Mouse (Mus musculus) R1 (cell line): ENCODE measurements around the gene Nr2f2.
A peak's percentile ranks its signal among the peaks of the same experiment; 100 is the strongest.

Source experiments
- DNase-seq: peaks from one replicate; pipeline ENCODE4 v3.0.0-alpha.2; 2018; ENCODE audit warnings: low read depth, low spot score

The Nr2f2 gene

GRCm38 (mm10) chr7:70350781-70351551 is 15.6 kb downstream of the Nr2f2 start:
- DNase-seq = no peak

DNA sequence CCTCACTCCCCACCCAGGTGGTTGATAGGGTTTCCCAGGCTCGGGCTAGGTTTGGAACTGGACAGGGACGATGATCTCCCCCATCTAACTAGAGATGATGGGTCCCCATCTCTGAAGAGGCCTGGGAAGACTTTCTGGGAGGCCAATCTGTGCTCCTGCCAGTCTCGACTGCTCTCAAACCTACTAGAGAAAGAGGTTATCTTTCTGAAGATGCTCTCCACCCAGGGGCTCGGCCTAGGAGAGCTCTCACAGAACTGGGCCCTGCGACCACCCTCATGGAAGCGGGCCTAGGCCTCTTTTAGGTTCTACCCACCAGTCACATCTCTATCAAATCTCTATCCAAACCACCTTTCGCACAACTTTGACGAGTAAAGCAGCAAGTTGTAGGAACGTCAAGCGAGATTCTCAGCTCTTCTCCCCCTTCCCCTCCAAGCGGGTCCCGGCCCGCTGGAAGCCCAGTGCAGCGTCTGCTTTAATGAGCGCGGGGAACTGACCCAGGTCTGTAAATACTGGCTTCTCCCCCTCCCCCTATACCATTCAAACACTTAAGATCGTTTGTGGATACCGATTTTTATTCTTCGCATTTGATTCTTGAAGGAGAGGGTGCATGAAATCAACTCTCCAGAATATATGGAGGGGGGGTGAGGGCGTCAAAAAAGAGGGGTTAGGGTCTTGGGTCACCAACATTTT is 16.4 kb downstream of the Nr2f2 start:
- DNase-seq = no peak

DNA sequence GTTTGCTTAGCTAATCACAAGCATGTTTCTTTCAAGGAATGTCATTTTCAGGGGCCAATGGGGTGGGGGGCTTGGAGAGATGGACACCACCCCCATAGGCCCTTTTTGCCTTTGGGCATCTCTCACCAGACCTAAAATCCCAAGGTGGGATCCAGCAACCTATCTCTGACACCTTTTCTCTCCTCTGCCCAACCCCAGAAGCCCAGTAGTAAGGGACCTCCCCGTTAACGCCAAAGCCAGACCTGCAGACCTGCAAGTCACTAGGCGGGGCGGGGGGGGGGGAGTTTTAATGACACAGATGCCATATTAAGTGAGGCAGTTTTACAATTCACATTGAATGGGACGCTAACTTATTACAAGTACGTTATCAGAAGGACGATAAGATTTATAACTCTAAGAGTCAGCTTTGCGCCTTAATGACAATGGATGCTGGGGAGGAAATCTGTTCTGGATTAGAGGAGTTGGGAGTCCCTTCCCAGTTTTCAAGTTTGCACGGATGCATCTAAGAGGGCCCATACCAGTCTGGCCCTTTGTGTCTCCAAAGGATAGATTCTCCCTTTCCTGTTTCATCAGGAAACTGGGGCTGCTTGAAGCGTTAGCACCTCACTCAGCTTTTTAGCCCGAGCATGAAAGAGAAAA is 17.4 kb downstream of the Nr2f2 start:
- no peak for DNase-seq

DNA sequence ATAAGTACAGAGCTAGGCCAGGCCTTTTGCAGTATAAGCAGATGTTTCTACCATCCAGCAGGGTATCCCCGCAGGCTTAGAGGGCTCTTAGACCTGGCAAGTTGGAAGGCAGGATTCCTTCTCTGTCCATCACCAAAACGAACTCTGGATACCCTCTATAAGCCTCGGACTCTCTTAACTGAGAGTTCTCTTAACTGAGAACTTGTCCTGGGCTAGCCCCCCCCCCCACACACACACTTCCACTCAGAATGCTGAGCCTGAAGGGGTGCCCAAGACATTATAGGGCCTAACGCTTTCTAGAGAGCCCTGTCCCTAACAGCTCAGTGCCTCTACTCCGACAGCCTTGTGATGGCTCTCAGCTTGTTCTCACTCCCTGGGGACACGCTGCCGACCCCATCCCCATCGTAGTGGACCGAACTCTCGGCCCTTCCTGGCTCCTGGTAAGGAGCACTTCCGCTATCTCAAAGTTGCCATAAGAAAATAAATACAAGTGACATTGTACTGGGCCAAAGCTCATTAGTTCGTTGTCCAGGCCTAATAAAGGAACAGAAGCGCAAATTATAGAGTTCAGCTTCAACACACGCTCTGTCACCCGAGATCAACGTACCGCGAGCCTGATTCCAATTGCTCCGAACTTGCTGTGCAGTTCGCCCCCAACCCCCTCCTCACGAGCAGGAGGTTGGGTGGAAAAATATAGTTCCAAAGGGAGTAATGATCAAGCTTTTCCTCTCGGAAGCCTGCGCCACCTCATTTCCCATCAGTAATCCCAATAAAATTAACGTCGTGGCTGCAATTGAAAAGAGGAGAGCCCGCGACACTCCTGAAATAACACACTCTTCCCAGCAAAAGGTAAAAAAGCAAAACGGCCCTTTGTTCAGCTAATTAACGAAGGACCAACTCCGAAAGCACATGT is 18.2 kb downstream of the Nr2f2 start:
- no peak for DNase-seq

DNA sequence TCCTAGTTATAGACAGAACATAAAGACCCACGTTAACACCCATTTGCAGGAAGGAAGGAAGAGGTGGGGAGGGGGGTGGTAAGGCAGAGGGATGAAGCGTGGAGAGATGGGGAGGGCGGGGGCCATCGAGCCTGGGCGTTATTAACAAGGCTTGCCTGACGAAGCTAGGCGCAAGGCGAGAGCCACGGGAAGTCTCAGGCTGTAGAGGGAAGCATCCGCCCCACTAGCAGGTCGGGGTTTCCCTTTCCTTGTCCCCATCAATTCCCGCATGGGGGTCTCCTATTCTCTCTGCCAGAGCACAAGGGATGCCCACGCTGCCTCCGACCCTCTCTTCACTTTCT is 18.9 kb downstream of the Nr2f2 start:
- no peak for DNase-seq

- no peak for DNase-seq
Observed at GRCm38 (mm10) chr7:70346951-70347617, 19.5 kb downstream of the Nr2f2 start.

DNA sequence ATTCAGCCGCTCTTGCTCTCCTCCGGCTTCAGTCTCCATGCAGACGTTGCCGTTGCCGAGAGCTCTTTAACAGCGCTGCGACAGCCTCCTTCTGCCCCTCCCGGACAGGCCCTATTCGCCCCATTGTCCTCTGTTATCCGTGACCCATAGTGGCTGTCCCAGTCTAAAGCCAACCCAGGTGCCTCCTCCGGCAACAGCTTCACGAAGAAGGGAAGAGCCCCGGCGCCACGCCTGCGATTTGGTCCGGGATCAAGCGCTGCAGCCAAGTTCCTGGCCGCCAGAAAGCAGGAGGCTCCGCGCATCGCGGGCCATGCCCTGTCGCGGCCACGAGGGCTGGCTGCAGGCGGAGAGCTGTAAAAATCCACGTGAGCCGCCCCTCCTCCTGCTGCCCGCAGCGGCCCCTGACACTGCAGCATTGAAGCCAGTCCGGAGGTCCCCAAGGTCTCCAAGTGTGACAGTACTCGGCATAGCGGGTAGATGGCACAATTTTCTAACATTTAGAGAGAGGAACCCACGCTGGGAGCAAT is 20.5 kb downstream of the Nr2f2 start:
- no peak for DNase-seq

DNA sequence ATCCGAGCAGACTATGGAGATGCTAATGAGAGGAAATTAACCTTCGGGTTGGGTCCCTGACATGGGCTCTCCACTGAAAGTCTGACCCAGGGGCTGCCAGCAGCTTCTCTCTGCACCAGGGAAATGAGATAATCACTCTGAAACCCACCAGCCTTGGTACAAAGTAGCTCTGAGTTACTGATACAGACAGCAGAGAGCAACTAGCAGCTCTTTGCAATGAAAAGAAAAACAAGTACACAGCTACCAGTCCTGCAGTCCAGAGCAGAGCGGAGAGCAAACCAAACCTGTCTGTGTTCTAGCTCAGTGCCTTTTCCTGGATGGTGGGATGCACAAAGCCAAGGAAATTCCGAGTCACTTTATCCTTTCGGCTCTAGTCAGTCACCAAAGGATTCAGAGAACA is 23.1 kb downstream of the Nr2f2 start:
- no peak for DNase-seq

GRCm38 (mm10) chr7:70342771-70343170 is 23.8 kb downstream of the Nr2f2 start:
- DNase-seq = no peak

DNA sequence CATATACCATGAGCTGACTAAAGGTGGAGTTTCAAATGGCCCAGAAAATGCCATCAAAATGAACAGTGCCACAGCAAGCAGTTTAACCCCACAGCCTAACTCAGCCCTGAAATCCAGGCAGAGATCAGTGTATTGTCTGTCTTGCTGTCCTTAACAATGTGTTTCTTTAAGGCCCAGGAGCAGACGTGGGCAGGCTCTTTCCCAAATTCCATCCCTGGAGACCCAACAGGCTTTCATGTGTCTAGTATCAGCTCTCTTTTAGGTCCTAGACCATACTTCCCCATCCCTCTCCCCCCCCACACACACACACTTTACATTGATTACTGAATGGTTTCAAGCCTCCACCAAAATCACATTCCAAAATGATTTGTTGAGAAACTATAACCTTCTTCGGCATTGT is 24.5 kb downstream of the Nr2f2 start:
- DNase-seq = no peak

DNA sequence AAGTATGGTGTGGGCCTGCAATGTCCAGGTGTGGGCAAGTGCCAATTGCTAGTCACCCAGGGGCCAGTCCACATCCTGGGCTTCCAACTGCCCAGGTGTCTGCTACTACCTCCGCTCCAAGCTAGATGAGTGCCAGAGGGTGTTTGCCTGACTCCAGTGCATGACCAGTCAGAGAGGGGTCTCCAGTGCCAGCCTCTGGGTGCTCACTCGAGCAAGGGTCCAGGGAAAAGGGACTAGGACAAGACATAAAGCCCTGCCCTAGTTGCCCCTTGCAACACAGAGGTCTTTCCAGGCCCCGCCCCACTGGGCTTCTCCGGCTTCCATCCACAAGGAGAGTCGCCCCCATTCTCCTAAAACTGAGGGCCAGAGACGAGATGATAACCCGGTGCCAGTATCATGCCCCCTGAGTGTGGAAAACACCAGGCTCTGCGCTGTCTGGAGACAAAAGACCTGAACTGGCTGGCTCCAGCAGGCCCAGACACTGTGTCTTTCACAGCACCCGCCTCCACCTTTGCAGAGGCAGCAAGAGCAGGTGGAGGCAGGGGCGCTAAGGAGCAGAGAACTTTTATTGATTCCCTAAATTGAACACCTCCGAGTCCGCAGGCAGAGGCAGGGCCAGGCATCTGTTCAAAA is 26.4 kb downstream of the Nr2f2 start:
- DNase-seq = no peak

- no peak for DNase-seq
Observed at GRCm38 (mm10) chr7:70338265-70338640, 28.3 kb downstream of the Nr2f2 start.

DNA sequence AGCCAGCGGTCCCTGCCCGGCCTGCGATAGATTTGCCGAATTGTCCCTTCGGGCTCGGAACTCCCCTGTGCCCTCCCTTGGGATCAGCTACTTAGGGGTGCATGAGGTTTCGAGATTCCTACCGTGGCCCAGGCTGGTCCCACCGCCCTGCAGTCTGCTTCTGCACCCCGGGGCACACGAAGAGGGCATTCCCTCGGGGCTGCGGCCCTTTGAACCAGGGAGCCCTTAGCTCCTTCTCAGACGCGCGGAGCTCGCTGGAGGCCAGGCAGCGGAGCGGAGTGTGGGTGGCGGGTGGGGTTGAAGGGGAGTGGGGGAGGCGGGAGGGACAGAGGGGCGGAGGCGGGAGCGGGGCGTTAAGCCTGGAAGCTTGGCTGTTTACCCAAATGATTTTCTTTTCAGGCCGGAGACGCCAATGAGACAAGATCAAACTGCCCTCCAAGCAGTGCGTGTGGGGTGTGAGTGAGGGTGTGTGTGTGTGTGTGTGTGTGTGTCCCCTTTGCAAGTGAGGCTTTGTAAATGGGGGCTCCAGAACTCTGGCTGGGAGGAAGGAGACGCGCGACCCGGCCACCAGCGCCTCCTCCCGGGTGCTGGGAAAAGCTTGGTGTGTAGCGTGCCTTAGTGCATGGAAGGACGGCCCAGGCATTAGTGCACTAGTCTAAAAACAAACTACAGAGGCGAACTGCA is 28.8 kb downstream of the Nr2f2 start:
- peak; percentile 46 for DNase-seq

DNA sequence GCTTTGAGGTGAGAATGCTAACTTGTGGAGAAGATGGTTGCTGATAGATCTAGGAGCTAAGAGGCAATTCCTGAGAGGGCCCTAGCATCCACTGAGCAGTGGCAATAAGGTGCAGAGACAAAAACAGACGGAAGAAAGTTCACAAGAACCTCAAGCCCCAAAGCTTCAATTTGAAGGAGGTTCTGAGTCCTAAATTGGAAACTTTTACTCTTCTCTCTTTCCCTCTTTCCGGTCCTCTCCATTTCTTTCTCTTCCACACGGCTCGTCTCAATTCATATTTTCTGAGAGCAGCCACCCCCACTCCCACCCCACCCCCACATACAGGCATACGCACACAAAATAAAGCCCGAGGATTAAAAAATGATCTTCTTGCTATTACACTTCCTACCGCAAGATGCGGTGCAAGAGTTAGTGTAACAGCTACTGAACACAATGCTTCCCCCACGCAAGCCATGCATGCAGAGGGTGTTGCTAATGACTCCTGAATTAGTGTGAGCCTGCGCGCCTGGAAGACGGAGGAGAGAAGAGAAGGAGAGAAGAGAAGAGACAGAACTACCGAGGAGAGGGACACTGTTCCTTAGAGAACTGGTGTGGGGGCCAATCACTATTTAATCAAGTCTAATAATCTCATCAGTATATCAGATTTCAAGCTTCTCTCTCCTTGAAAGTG is 29.8 kb downstream of the Nr2f2 start:
- no peak for DNase-seq

DNA sequence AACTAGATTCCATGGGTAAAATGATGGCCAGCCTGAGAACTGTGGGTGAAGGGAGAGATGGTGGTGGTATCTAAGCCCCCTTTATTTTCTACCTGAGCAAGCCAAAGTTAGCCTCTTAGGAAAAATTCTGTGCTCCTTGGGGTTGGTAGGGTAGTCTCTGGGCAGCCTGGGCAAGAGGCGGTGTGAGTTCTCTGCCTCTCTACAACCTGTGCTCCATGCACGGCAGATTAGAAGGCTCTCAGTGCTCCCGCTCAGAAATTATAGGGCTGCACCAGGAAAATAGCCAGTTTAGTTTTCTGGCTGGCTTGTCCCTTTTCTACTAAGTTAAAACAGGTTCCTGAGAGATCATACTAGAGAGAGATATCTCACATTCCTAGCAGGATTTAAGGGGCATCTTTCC is 30.4 kb downstream of the Nr2f2 start:
- no peak for DNase-seq

- no peak for DNase-seq
Observed at GRCm38 (mm10) chr7:70335411-70335810, 31.1 kb downstream of the Nr2f2 start.

DNA sequence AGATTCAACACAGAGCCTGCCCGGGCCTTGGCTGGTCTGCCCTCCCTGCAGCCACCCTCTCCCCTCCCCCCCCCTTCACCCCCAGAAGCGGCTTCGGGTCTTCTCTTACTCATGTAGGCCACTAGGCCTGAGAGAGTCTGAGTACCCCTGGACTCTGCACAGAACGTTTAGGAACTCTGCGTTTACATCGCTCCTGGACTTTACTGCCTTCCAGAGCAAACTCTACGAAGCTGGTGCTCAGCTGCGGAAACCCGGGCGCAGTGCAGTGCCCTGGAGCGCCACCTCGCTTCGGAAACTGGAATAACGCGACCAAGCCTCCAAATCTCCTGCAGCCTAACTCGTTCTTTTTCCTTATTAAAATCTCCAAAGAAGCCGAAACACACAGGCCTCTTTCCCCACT is 31.7 kb downstream of the Nr2f2 start:
- DNase-seq = peak; percentile 62

- DNase-seq = no peak
Observed at GRCm38 (mm10) chr7:70333851-70334250, 32.7 kb downstream of the Nr2f2 start.

DNA sequence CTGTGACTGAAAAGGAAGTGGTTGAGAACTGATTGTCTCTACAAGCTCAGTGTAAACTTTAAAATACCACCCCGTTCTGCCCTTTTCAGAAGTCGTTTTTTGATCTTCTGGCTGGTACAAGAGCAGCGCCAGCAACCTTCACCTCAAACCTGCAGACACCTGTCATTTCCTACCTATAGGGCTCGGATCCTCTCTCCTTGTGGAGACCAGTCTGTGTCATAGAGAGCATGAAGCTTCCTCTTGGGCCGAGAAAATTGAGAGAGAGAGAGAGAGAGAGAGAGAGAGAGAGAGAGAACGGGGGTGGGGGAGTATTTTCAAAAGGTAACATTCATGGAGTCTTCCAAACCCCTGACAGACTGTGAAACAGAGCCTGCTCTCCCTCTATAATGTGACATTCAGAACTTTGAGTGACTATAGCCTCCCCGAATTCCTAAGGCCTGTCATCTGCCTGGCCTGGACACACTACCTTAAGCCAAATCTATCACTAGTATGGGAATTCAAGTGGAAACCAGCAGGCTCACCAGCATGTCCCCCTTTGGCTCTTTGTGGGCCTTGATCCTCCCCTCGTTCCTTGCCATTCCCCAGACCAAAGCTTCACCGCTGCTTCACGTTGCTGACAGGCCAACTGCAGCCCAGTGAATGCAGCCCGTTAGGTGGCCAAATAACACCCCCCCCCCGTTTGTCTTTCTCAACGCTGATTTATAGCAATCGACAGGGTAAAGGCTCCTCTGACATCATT is 33.4 kb downstream of the Nr2f2 start:
- DNase-seq = no peak
